Comparison of ENCODE assay signal across 8 mouse cellular contexts in the genomic region with DNA sequence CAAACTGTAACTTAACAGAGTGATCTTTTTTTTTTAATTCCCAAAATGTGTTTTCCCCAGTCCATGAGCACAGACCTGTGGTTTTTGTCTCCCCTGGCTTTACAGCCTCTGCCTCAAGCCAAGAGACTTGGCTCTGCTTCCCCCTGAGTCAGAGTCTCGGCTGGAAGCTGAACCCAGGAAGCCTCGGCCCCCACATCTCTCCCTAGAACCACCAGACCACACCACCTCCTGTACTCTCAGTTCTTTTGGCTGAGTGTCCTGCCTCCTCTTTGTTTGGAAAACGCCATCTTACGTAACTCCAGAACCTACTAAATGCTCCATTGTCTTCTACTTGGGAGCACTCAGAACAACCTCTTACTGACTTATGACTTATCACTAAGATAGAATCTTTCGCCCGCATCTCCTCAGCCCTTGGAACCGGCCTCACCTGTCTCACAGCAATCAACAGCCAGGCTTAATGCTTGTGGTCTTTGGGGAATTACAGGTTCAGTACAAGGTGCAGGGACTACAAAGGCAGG. TPM values are rescaled to one million over a fixed set of nuclear protein-coding genes. Genes with fewer than 3 reads are reported as not detected.
DNase-seq lines count a peak whose midpoint lies in the region; ATAC-seq and TF ChIP-seq lines count a peak whose summit lies in the region.

No protein-coding gene starts in this region.

- H3K36me3 ChIP-seq in testis, adult 2 months (ENCODE audit: control insufficient read depth, insufficient read depth, low read length): no peaks in the 10 kb centered on the region
- H3K36me3 ChIP-seq in embryonic facial prominence, embryonic 15.5 days: no peaks in the 10 kb centered on the region
- H3K36me3 ChIP-seq in forebrain, embryonic 11.5 days (ENCODE audit: control insufficient read depth, insufficient read depth, low read length): no peaks in the 10 kb centered on the region

- H3K9me3 ChIP-seq in embryonic facial prominence, embryonic 15.5 days (replicated peaks): no peaks in the 10 kb centered on the region
- H3K9me3 ChIP-seq in forebrain, embryonic 11.5 days (ENCODE audit: control insufficient read depth, low read length): no peaks in the 10 kb centered on the region

- H3K4me1 ChIP-seq in testis, adult 2 months (ENCODE audit: control insufficient read depth, insufficient read depth, low read length): peaks cover 4% of the 10 kb centered on the region; the same call in 1 of the 2 replicates
- H3K4me1 ChIP-seq in embryonic facial prominence, embryonic 15.5 days: peaks cover 14% of the 10 kb centered on the region; the same call in 1 of the 2 replicates
- H3K4me1 ChIP-seq in forebrain, embryonic 11.5 days (replicated peaks; ENCODE audit: control insufficient read depth, insufficient read depth, low read length): no peaks in the 10 kb centered on the region

- H3K9ac ChIP-seq in embryonic facial prominence, embryonic 15.5 days: no peak overlapping the region
- H3K9ac ChIP-seq in forebrain, embryonic 11.5 days (ENCODE audit: low read length): no peak overlapping the region

- intact Hi-C loops in heart, postnatal 36 days (cut with DNase I): no loop called here

- 47% methylated on average over 7 of the region's 7 CpGs for WGBS in embryonic facial prominence, embryonic 15.5 days
- 88% methylated on average over 7 of the region's 7 CpGs for WGBS in forebrain, embryonic 11.5 days

- no peak for TF ChIP-seq CTCF in testis, adult 2 months (IDR thresholded peaks at IDR 0.05; ENCODE audit: control insufficient read depth, insufficient read depth, insufficient replicate concordance, low read depth, low read length)

- H3K4me3 ChIP-seq in testis, adult 2 months (ENCODE audit: control insufficient read depth, low read depth, low read length): no peak overlapping the region
- H3K4me3 ChIP-seq in embryonic facial prominence, embryonic 15.5 days (replicated peaks): no peak overlapping the region
- H3K4me3 ChIP-seq in forebrain, embryonic 11.5 days (ENCODE audit: low read depth, low read length): no peak overlapping the region

- H3K4me2 ChIP-seq in embryonic facial prominence, embryonic 15.5 days (replicated peaks): no peak overlapping the region
- no peak overlapping the region for H3K4me2 ChIP-seq in forebrain, embryonic 11.5 days (ENCODE audit: low read depth, low read length, severe bottlenecking)

- no peaks in the 10 kb centered on the region for H3K27me3 ChIP-seq in testis, adult 2 months (ENCODE audit: control insufficient read depth, insufficient read depth, low read length)
- H3K27me3 ChIP-seq in embryonic facial prominence, embryonic 15.5 days: no peaks in the 10 kb centered on the region
- H3K27me3 ChIP-seq in forebrain, embryonic 11.5 days (ENCODE audit: control insufficient read depth, insufficient read depth, low read length): no peaks in the 10 kb centered on the region

- DNase-seq in testis, postnatal 10 days (ENCODE audit: low spot score): no peak
- peak; percentile 66 to 73 for DNase-seq in heart, postnatal 36 days
- DNase-seq in ovary, postnatal 14 days (ENCODE audit: low spot score): peak; percentile 43
- no peak for DNase-seq in frontal cortex, postnatal 10 days (ENCODE audit: low spot score in 2 of 2)
- DNase-seq in forebrain, embryonic 11.5 days (ENCODE audit: low spot score): no peak
- DNase-seq in thymus, postnatal 25 days: no peak

- 0 out of 2 replicates have a peak overlapping the region, but pooled peaks have one; percentile 32 for H3K27ac ChIP-seq in testis, adult 2 months (ENCODE audit: control insufficient read depth, insufficient read depth, low read depth, low read length)
- peak overlapping the region; percentile 55 for H3K27ac ChIP-seq in embryonic facial prominence, embryonic 15.5 days (replicated peaks)
- H3K27ac ChIP-seq in forebrain, embryonic 11.5 days (ENCODE audit: low read depth, low read length): no peak overlapping the region

- TF ChIP-seq POLR2A in testis, adult 2 months (IDR thresholded peaks at IDR 0.05; ENCODE audit: control insufficient read depth, low read depth, low read length): no peak

- ATAC-seq in embryonic facial prominence, embryonic 15.5 days (ENCODE audit: insufficient number of reproducible peaks, low FRiP score, low TSS enrichment, low read depth): peak; percentile 74; the same call in 1 of the 2 replicates
- no peak for ATAC-seq in forebrain, embryonic 11.5 days (replicated peaks; ENCODE audit: low FRiP score)

RNA-seq across cellular contexts. Expression of a gene that starts 36.9 kb away (rescaled TPM):
- polyA plus RNA-seq in testis, adult 2 months (2012; rRNA removed): 1.0 and 1.1 TPM in 2 replicates
- 15.8 and 18.5 TPM in 2 replicates for polyA plus RNA-seq in embryonic facial prominence, embryonic 15.5 days (2015; fragmentation: Nextera tagmentation; extraction: Ambion mirVana)
- 100 to 1,000 TPM; 131 to 132 TPM for total RNA-seq in heart, postnatal 36 days (2021)
- 1.9 and 2.0 TPM in 2 replicates for polyA plus RNA-seq in forebrain, embryonic 11.5 days (2014; fragmentation: Nextera tagmentation; extraction: Ambion mirVana)

Comparison
In these comparisons a context has a peak if more than half of its experiments do, and no peak if none do; other contexts are left out.
1. DNase-seq: peak in heart, postnatal 36 days (2 of 2) and ovary, postnatal 14 days (single experiment); none in testis, postnatal 10 days (single experiment), frontal cortex, postnatal 10 days (0 of 2), forebrain, embryonic 11.5 days (single experiment) and thymus, postnatal 25 days (single experiment).